Mouse (Mus musculus) effector memory CD4-positive, alpha-beta T cell, adult 7 months (primary cell): ENCODE measurements around the gene Ihh. TPM values are rescaled to one million over a fixed set of nuclear protein-coding genes. Genes with fewer than 3 reads are reported as not detected.

ENCODE experiments used
- polyA plus RNA-seq: library from polyadenylated mRNA; unstranded; fragments of 100-300 nt; shearing (Covaris generic); gene quantifications from one replicate; pipeline ENCODE4 v1.2.1, GENCODE M21; 2017

The Ihh gene
- 0.15 TPM for polyA plus RNA-seq

DNA sequence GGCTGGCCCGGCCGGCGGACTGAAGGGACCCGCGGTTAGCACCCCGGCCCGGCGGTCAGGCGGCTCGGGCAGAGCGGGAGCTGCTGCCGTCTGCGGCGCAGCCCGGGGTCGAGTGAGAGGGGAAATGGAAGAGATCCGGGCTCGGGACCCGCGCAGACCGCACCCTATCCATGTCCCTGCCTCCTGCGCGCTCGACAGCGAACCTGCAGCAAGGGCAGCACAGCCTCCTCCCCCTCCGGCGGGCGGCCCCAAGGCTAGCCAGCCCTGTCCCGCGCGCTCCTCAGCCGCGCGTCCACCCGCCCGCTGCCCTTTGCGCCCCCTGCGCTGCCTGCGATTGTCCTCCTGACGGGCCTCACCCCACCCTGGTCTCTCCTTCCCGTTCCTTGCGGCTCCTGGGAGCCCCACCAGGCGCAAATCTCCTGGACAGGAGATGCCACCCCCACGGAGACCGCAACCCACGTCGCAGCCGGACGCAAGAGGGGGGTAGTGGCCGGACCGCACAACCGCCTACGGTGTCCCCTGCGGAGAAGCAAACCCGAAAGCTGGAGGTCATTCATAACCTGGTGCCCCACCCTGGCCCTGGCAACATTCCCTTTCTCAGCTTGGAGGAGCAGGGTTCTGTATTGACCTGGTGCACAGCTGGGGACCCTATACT is at the start of gene Ihh:
Ihh (minus strand) TSS at position 117 of the 655 bp plus-strand sequence.

DNA sequence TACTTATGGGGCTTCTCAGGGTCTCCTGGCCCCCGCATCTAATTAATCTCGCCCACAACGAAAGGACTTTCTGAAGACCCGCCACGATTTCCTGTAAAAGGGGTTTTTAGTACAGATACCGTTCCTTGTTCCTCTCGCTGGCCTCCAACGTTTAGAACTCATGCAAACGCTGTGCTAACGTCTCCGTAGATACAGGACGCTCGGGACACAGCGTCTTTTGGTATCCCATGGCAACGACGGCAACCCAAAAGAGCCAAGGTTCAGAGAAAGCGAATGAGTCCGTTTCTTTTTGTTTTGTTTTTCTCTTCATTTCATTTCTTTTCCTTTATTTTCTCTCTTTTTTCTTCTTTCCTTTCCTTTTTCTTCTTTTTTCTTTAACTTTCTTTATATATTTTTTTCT is 16.1 kb downstream of the Ihh start, which contains the start of gene Cfap65:
Cfap65 (minus strand) TSS at position 198 of the 400 bp plus-strand sequence.

Other genes with a start within 250 kb of the Ihh start
- not detected for gene Cyp27a1, start 238.1 kb downstream of the Ihh start, polyA plus RNA-seq
- gene Prkag3, start 202.5 kb downstream of the Ihh start, polyA plus RNA-seq: not detected
- not detected for gene Wnt6, start 179.8 kb downstream of the Ihh start, polyA plus RNA-seq
- gene Wnt10a, start 160.2 kb downstream of the Ihh start, polyA plus RNA-seq: 0.40 TPM
- not detected for gene Cdk5r2, start 96.7 kb downstream of the Ihh start, polyA plus RNA-seq
- gene Fev, start 66.3 kb downstream of the Ihh start, polyA plus RNA-seq: not detected
- not detected for gene Cryba2, start 58.5 kb downstream of the Ihh start, polyA plus RNA-seq
- not detected for gene Cfap65, start 16.1 kb downstream of the Ihh start, polyA plus RNA-seq
- 6.5 TPM for gene Nhej1, start 173.5 kb upstream of the Ihh start, polyA plus RNA-seq
- 0.30 TPM for gene Slc23a3, start 182.2 kb upstream of the Ihh start, polyA plus RNA-seq
- gene Cnppd1, start 191.0 kb upstream of the Ihh start, polyA plus RNA-seq: 159 TPM
- gene Retreg2, start 191.1 kb upstream of the Ihh start, polyA plus RNA-seq: 86.1 TPM
- 76.0 TPM for gene Zfand2b, start 217.0 kb upstream of the Ihh start, polyA plus RNA-seq
- gene Abcb6, start 228.7 kb upstream of the Ihh start, polyA plus RNA-seq: 3.3 TPM
- gene Ankzf1, start 240.5 kb upstream of the Ihh start, polyA plus RNA-seq: 19.0 TPM
- gene Atg9a, start 240.5 kb upstream of the Ihh start, polyA plus RNA-seq: 17.3 TPM